ENCODE assay signal across 30 mouse cellular contexts in the genomic region with DNA sequence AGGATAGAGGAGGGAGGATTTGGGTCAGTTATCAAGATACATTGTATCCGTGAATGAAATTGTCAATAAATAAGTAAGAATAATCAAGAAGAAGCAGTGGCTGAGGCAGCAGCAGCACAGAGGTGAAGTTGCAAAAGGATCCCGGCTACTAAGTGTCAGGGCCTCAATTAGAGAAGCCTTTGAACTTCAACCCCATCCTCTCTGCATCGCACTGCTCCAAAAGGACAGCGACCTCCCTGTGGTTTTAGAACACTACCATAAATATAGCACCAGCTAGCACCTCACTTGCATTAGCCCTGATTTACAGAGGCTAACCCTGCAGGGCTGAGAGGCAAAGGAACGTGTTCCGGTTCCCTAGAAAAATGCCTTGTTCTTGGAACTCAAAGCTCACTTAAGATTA. TPM values are rescaled to one million over a fixed set of nuclear protein-coding genes. Genes with fewer than 3 reads are reported as not detected.
DNase-seq lines count a peak whose midpoint lies in the region; ATAC-seq and TF ChIP-seq lines count a peak whose summit lies in the region.
"Had no signal": no experiment of that assay in that cellular context is flagged by ENCODE, and none has a peak within 500 bp of the region (broad histone marks: within the 10 kb centered on the region; RNA-seq: fewer than 3 reads in every experiment).

No protein-coding gene starts in this region.

- peak overlapping the region; percentile 83; the same call in 1 of the 2 replicates for H3K4me2 ChIP-seq in lung, postnatal 0 days (replicated peaks; ENCODE audit: low read depth, low read length)
- peak overlapping the region; percentile 67; the same call in 1 of the 2 replicates for H3K4me2 ChIP-seq in intestine, embryonic 16.5 days (ENCODE audit: low read depth, low read length)
- H3K4me2 ChIP-seq in stomach, embryonic 15.5 days = 0 out of 2 replicates have a peak overlapping the region, but pooled peaks have one; percentile 89
- H3K4me2 ChIP-seq: embryonic facial prominence, embryonic 15.5 days; limb, embryonic 15.5 days had no signal

- H3K27me3 ChIP-seq in lung, postnatal 0 days (replicated peaks; ENCODE audit: insufficient read depth, low read length) = no peaks in the 10 kb centered on the region
- no peaks in the 10 kb centered on the region for H3K27me3 ChIP-seq in intestine, embryonic 16.5 days (replicated peaks; ENCODE audit: control insufficient read depth, insufficient read depth, low read length)
- no peaks in the 10 kb centered on the region for H3K27me3 ChIP-seq in stomach, embryonic 15.5 days (replicated peaks)
- H3K27me3 ChIP-seq: Patski had no signal

- no peaks in the 10 kb centered on the region for H3K36me3 ChIP-seq in lung, postnatal 0 days (ENCODE audit: insufficient read depth, low read length)
- H3K36me3 ChIP-seq in intestine, embryonic 16.5 days (ENCODE audit: control insufficient read depth, insufficient read depth, low read length) = no peaks in the 10 kb centered on the region
- no peaks in the 10 kb centered on the region for H3K36me3 ChIP-seq in stomach, embryonic 15.5 days
- H3K36me3 ChIP-seq: embryonic facial prominence, embryonic 15.5 days; limb, embryonic 15.5 days had no signal

- no peak for TF ChIP-seq CTCF in lung, postnatal 0 days (IDR thresholded peaks at IDR 0.05)

- H3K27ac ChIP-seq in lung, postnatal 0 days (ENCODE audit: low read length) = no peak overlapping the region
- peak overlapping the region; percentile 39; the same call in 1 of the 2 replicates for H3K27ac ChIP-seq in intestine, embryonic 16.5 days (ENCODE audit: low read length)
- no peak overlapping the region for H3K27ac ChIP-seq in stomach, embryonic 15.5 days
- H3K27ac ChIP-seq: embryonic facial prominence, embryonic 15.5 days; hindbrain, embryonic 14.5 days; limb, embryonic 15.5 days had no signal

- DNase-seq in lung, postnatal 0 days (ENCODE audit: low spot score) = no peak
- no peak for DNase-seq in lung, adult 18-20 months
- peak; percentile 40 to 43 for DNase-seq in kidney, postnatal 25 days
- no peak for DNase-seq in MN1 (ENCODE audit: low spot score)
- DNase-seq in natural killer cell, adult 2 months (ENCODE audit: low spot score in 2 of 2) = no peak
- DNase-seq: adrenal gland, postnatal 10 days; cerebellum, postnatal 25 days; heart, adult 11 months; heart, postnatal 36 days; lung, postnatal 14 days; thymus, postnatal 25 days had no signal

- no peak for ATAC-seq in lung, postnatal 0 days
- ATAC-seq in intestine, embryonic 16.5 days = no peak
- no peak for ATAC-seq in stomach, embryonic 15.5 days (ENCODE audit: insufficient read depth, low FRiP score, low read depth)
- ATAC-seq in erythroid progenitor cell, adult 5-6 weeks (replicated peaks; ENCODE audit: low FRiP score, poor library complexity, severe bottlenecking) = no peak
- ATAC-seq: Patski had no signal

- 51% methylated on average over 6 of the region's 6 CpGs for WGBS in lung, postnatal 0 days
- WGBS in intestine, embryonic 16.5 days = 43% methylated on average over 6 of the region's 6 CpGs
- 57% methylated on average over 6 of the region's 6 CpGs for WGBS in stomach, embryonic 15.5 days

- H3K9me3 ChIP-seq in lung, postnatal 0 days (ENCODE audit: low read length) = no peaks in the 10 kb centered on the region
- no peaks in the 10 kb centered on the region for H3K9me3 ChIP-seq in intestine, embryonic 16.5 days (ENCODE audit: control insufficient read depth, low read length)
- H3K9me3 ChIP-seq in stomach, embryonic 15.5 days = no peaks in the 10 kb centered on the region
- H3K9me3 ChIP-seq: embryonic facial prominence, embryonic 15.5 days; limb, embryonic 15.5 days had no signal

- no peak overlapping the region for H3K4me3 ChIP-seq in lung, postnatal 0 days (ENCODE audit: low read depth, low read length)
- H3K4me3 ChIP-seq in intestine, embryonic 16.5 days (ENCODE audit: low read length) = peak overlapping the region; percentile 78; the same call in 1 of the 2 replicates
- no peak overlapping the region for H3K4me3 ChIP-seq in stomach, embryonic 15.5 days (replicated peaks)
- H3K4me3 ChIP-seq: embryonic facial prominence, embryonic 15.5 days; limb, embryonic 15.5 days had no signal

- no peak for TF ChIP-seq EP300 in lung, postnatal 0 days (IDR thresholded peaks at IDR 0.05)

- no peak overlapping the region for H3K9ac ChIP-seq in lung, postnatal 0 days (replicated peaks; ENCODE audit: low read depth)
- no peak overlapping the region for H3K9ac ChIP-seq in intestine, embryonic 16.5 days (ENCODE audit: low read depth, low read length)
- H3K9ac ChIP-seq in stomach, embryonic 15.5 days = no peak overlapping the region
- H3K9ac ChIP-seq: embryonic facial prominence, embryonic 15.5 days; hindbrain, embryonic 14.5 days; limb, embryonic 15.5 days had no signal

- peaks cover 9% of the 10 kb centered on the region for H3K4me1 ChIP-seq in lung, postnatal 0 days (ENCODE audit: insufficient read depth, low read depth, low read length)
- peaks cover 33% of the 10 kb centered on the region for H3K4me1 ChIP-seq in intestine, embryonic 16.5 days (ENCODE audit: control insufficient read depth, insufficient read depth, low read length)
- peaks cover 20% of the 10 kb centered on the region for H3K4me1 ChIP-seq in stomach, embryonic 15.5 days

RNA-seq across cellular contexts. Expression of gene Stx3, which starts 2.5 kb away (rescaled TPM):
- 39.7 and 42.6 TPM in 2 replicates for polyA plus RNA-seq in lung, postnatal 0 days (2015; fragmentation: Nextera tagmentation; extraction: Ambion mirVana)
- 55.8 and 70.2 TPM in 2 replicates for polyA plus RNA-seq in intestine, embryonic 16.5 days (2015; fragmentation: Nextera tagmentation; extraction: Ambion mirVana)
- polyA plus RNA-seq in stomach, embryonic 15.5 days (2015; fragmentation: Nextera tagmentation; extraction: Ambion mirVana) = 20.6 and 24.9 TPM in 2 replicates
- 2.2 TPM in 1 of 2 replicates, not detected in the other for total RNA-seq in erythroid progenitor cell, adult 5-6 weeks (2015; ENCODE audit: low replicate concordance)
- 0.39 and 6.0 TPM in 2 replicates for total RNA-seq in erythroid progenitor cell, adult 5-6 weeks (2017; ENCODE audit: low replicate concordance)

RNA-seq across cellular contexts. Expression of gene Olfr1417, which starts 22.3 kb away (rescaled TPM):
- 0.08 and 0.14 TPM in 2 replicates for polyA plus RNA-seq in lung, postnatal 0 days (2015; fragmentation: Nextera tagmentation; extraction: Ambion mirVana)
- not detected in 2 replicates for polyA plus RNA-seq in intestine, embryonic 16.5 days (2015; fragmentation: Nextera tagmentation; extraction: Ambion mirVana)
- 0.14 TPM in 1 of 2 replicates, not detected in the other for polyA plus RNA-seq in stomach, embryonic 15.5 days (2015; fragmentation: Nextera tagmentation; extraction: Ambion mirVana)
- total RNA-seq in erythroid progenitor cell, adult 5-6 weeks (2015; ENCODE audit: low replicate concordance) = not detected in 2 replicates
- not detected in 2 replicates for total RNA-seq in erythroid progenitor cell, adult 5-6 weeks (2017; ENCODE audit: low replicate concordance)
- total RNA-seq: adrenal gland, postnatal 10 days; gastrocnemius, adult 8-10 months; heart, postnatal 36 days; layer of hippocampus, adult 8-10 months; left cerebral cortex, adult 18-20 months; left cerebral cortex, postnatal 36 days; megakaryocyte, adult 5-6 weeks had no signal
- polyA plus RNA-seq: C2C12; embryonic facial prominence, embryonic 15.5 days; forebrain, embryonic 11.5 days; intestine, embryonic 14.5 days; limb, embryonic 15.5 days; liver, embryonic 16.5 days had no signal

RNA-seq across cellular contexts. Expression of gene Olfr1418, which starts 44.2 kb away (rescaled TPM):
- not detected in 2 replicates for polyA plus RNA-seq in lung, postnatal 0 days (2015; fragmentation: Nextera tagmentation; extraction: Ambion mirVana)
- polyA plus RNA-seq in intestine, embryonic 16.5 days (2015; fragmentation: Nextera tagmentation; extraction: Ambion mirVana) = not detected in 2 replicates
- not detected in 2 replicates for polyA plus RNA-seq in stomach, embryonic 15.5 days (2015; fragmentation: Nextera tagmentation; extraction: Ambion mirVana)
- total RNA-seq in erythroid progenitor cell, adult 5-6 weeks (2015; ENCODE audit: low replicate concordance) = not detected in 2 replicates
- total RNA-seq in erythroid progenitor cell, adult 5-6 weeks (2017; ENCODE audit: low replicate concordance) = not detected in 2 replicates
- total RNA-seq: adrenal gland, postnatal 10 days; gastrocnemius, adult 8-10 months; heart, postnatal 36 days; layer of hippocampus, adult 8-10 months; left cerebral cortex, adult 18-20 months; left cerebral cortex, postnatal 36 days; megakaryocyte, adult 5-6 weeks had no signal
- polyA plus RNA-seq: brain, embryonic 14.5 days; C2C12; embryonic facial prominence, embryonic 15.5 days; forebrain, embryonic 11.5 days; heart, embryonic 14.5 days; hindbrain, embryonic 14.5 days; intestine, embryonic 14.5 days; limb, embryonic 15.5 days; liver, embryonic 16.5 days; neural tube, embryonic 14.5 days had no signal

RNA-seq across cellular contexts. Expression of gene Mrpl16, which starts 46.5 kb away (rescaled TPM):
- 26.9 and 27.8 TPM in 2 replicates for polyA plus RNA-seq in lung, postnatal 0 days (2015; fragmentation: Nextera tagmentation; extraction: Ambion mirVana)
- 56.3 and 62.2 TPM in 2 replicates for polyA plus RNA-seq in intestine, embryonic 16.5 days (2015; fragmentation: Nextera tagmentation; extraction: Ambion mirVana)
- polyA plus RNA-seq in stomach, embryonic 15.5 days (2015; fragmentation: Nextera tagmentation; extraction: Ambion mirVana) = 52.2 and 53.5 TPM in 2 replicates
- total RNA-seq in erythroid progenitor cell, adult 5-6 weeks (2015; ENCODE audit: low replicate concordance) = 19.8 and 21.0 TPM in 2 replicates
- 6.8 and 22.5 TPM in 2 replicates for total RNA-seq in erythroid progenitor cell, adult 5-6 weeks (2017; ENCODE audit: low replicate concordance)

RNA-seq across cellular contexts. Expression of gene Olfr1419, which starts 58.2 kb away (rescaled TPM):
- polyA plus RNA-seq in lung, postnatal 0 days (2015; fragmentation: Nextera tagmentation; extraction: Ambion mirVana) = not detected in 2 replicates
- not detected in 2 replicates for polyA plus RNA-seq in intestine, embryonic 16.5 days (2015; fragmentation: Nextera tagmentation; extraction: Ambion mirVana)
- 0.04 TPM in 1 of 2 replicates, not detected in the other for polyA plus RNA-seq in stomach, embryonic 15.5 days (2015; fragmentation: Nextera tagmentation; extraction: Ambion mirVana)
- not detected in 2 replicates for total RNA-seq in erythroid progenitor cell, adult 5-6 weeks (2015; ENCODE audit: low replicate concordance)
- not detected in 2 replicates for total RNA-seq in erythroid progenitor cell, adult 5-6 weeks (2017; ENCODE audit: low replicate concordance)
- total RNA-seq: adrenal gland, postnatal 10 days; gastrocnemius, adult 8-10 months; heart, postnatal 36 days; layer of hippocampus, adult 8-10 months; left cerebral cortex, adult 18-20 months; left cerebral cortex, postnatal 36 days; megakaryocyte, adult 5-6 weeks had no signal
- polyA plus RNA-seq: C2C12; embryonic facial prominence, embryonic 15.5 days; forebrain, embryonic 11.5 days; heart, embryonic 14.5 days; hindbrain, embryonic 14.5 days; intestine, embryonic 14.5 days; limb, embryonic 15.5 days; liver, embryonic 16.5 days; neural tube, embryonic 14.5 days; Patski had no signal

Comparison
In these comparisons a context has a peak if more than half of its experiments do, and no peak if none do; other contexts are left out.
1. DNase-seq: peak in kidney, postnatal 25 days (2 of 2); none in lung, postnatal 0 days (single experiment), lung, adult 18-20 months (0 of 2), MN1 (single experiment) and natural killer cell, adult 2 months (0 of 2).
2. Peak in every context shown above with its lines, with median percentiles within 50 percentile points of each other: H3K4me2 ChIP-seq.